Mouse (Mus musculus) midbrain, embryonic 10.5 days (tissue): ENCODE data around the gene Actg1. TPM values are rescaled to one million over a fixed set of nuclear protein-coding genes. Genes with fewer than 3 reads are reported as not detected.
A peak's percentile ranks its signal among the peaks of the same experiment; 100 is the strongest.

Experiments used
- DNase-seq: peaks from one replicate; pipeline ENCODE4 v3.0.0-alpha.2; 2017; ENCODE audit warnings: low spot score
- H3K27ac ChIP-seq: fragments of 300-500 bp; sonication (generic); replicated peaks from 2 replicates; pipeline ENCODE4 v1.5.1; 2016; ENCODE audit warnings: mild to moderate bottlenecking
- H3K27me3 ChIP-seq: fragments of 300-500 bp; sonication (generic); 2 replicates; pipeline ENCODE4 v1.6.1; 2016; ENCODE audit warnings: low read depth, mild to moderate bottlenecking; ENCODE audit not compliant: poor library complexity, severe bottlenecking
- H3K36me3 ChIP-seq: fragments of 300-500 bp; sonication (generic); 2 replicates; pipeline ENCODE4 v1.6.1; 2016; ENCODE audit warnings: mild to moderate bottlenecking, moderate library complexity
- H3K4me1 ChIP-seq: fragments of 300-500 bp; sonication (generic); 2 replicates; pipeline ENCODE4 v1.6.1; 2016
- H3K4me3 ChIP-seq: fragments of 300-500 bp; sonication (generic); 2 replicates; pipeline ENCODE4 v1.5.1; 2016; ENCODE audit warnings: mild to moderate bottlenecking, moderate library complexity
- H3K9me3 ChIP-seq: fragments of 300-500 bp; sonication (generic); replicated peaks from 2 replicates; pipeline ENCODE4 v1.6.1; 2016; ENCODE audit warnings: mild to moderate bottlenecking
- WGBS: fragments of 180-500 bp; shearing (Covaris S2); methylation state at CpG from one replicate; pipeline ENCODE4 v1.1.7; 2016; 5-methylcytosine and 5-hydroxymethylcytosine counted together
- polyA plus RNA-seq: library from polyadenylated mRNA; unstranded; fragments of >200 nt; fragmentation: Nextera tagmentation; extraction: Ambion mirVana; gene quantifications from 2 replicates; pipeline ENCODE4 v1.2.1, GENCODE M21; 2016

The Actg1 gene
- polyA plus RNA-seq, 1 experiment from 2014 or later, result 2,836 TPM

DNA sequence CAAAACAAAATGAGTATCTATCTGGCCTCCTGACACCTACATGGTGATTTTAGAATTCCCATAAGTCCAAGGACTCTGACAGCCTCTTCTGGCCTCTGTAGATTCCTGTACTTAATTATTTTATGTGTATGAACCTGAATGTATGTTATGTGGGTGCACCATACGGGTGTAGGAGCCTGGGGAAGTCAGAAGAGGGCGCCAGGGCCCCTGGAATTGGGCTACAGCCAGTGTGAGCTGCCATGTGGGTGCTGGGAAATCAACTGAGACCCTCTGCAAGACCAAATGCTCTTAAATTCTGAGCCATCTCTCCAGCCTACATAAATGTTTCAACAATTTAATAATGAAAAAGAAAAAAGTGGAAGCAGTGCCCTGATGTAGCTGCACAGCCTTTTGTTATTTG lies 10.9 kb downstream of the Actg1 start:
- Histone ChIP-seq H3K4me3 (no peak overlapping the region), H3K27ac (no peak overlapping the region), H3K4me1 (no peaks in the 10 kb centered on the region), H3K27me3 (no peaks in the 10 kb centered on the region), H3K36me3 (no peaks in the 10 kb centered on the region), H3K9me3 (peaks cover 5% of the 10 kb centered on the region; the same call in 1 of the 2 replicates)
- DNase-seq, result peak; percentile 10
- WGBS, result 42% methylated on average over 2 of the region's 2 CpGs

DNA sequence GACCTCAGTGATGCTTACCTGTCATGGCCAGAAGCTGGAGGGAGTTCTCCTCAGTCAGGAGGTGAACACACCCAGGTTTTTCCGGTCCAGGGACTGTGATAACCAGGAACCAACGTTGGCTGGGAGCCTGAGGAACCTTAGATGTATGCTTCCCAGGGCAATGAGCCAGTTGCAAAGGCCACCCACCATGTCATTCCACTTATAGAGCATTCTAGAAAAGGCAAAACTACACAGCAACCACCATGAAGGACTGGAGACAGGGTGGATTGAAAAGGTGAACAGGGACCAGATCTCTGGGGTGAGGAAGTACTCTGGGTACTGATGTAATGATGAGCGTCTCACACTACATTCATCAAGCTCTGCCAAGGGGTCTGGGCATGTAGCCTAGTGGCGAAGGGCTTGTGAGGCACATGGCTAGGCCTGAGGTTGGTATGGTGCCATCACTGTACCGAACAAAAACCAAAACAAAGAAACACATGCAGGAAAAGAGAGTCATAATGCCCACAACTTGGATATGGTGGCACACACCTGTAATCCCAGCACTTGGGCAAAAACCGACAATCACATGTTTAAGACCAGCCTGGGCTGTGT lies 12.8 kb downstream of the Actg1 start:
- H3K27me3 ChIP-seq, result no peaks in the 10 kb centered on the region
- peak; percentile 8 for DNase-seq
- peaks cover 15% of the 10 kb centered on the region; the same call in 1 of the 2 replicates for H3K9me3 ChIP-seq
- H3K36me3 ChIP-seq, result no peaks in the 10 kb centered on the region
- no peaks in the 10 kb centered on the region for H3K4me1 ChIP-seq
- WGBS, result 87% methylated on average over 6 of the region's 6 CpGs
- no peak overlapping the region for H3K27ac ChIP-seq
- H3K4me3 ChIP-seq, result no peak overlapping the region

DNA sequence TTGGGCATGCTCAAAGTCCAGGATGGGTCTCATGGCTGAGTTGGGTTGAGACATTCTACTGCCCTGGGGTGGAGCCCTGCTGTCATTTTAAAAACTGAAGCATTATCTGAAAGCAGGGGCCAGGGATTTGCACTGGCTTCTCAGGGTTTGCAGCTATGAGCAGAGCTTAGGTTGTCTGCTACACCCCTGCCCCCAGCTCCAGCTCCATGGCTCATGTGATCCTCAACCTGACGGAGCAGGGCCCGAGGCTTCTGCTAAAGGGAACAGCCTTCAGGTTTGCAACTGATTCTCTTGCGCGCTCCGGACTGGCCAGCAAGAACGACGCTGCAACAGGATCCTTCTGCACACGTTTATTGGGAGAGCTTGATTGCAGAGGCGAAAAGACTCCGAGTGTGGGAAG lies 28.2 kb downstream of the Actg1 start:
- H3K4me3 ChIP-seq, result no peak overlapping the region
- H3K27me3 ChIP-seq, result no peaks in the 10 kb centered on the region
- WGBS, result 97% methylated on average over 10 of the region's 10 CpGs
- H3K4me1 ChIP-seq, result peaks cover 25% of the 10 kb centered on the region
- no peak for DNase-seq
- H3K36me3 ChIP-seq, result no peaks in the 10 kb centered on the region
- H3K9me3 ChIP-seq, result 0 out of 2 replicates have a peak, but pooled peaks cover 4% of the 10 kb centered on the region
- H3K27ac ChIP-seq, result no peak overlapping the region

DNA sequence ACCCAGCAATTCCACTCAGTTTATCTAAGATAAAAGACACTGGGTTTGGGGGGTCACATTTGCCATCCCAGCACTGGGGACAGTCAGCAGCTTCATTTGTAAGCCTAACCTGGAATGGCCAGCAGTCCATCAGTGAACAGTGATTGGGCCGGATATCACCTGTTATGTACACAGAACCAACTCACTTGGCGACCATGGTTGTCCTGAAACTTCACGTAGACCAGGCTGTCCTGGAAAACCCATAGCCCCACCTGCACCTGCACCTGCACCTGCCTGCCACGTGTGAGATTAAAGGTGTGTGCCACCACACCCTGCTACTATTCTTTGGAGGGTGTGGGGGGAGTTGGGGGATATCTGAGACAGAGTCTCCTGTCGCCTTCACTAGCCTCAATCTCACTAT lies 29.0 kb downstream of the Actg1 start:
- H3K9me3 ChIP-seq, result 0 out of 2 replicates have a peak, but pooled peaks cover 4% of the 10 kb centered on the region
- peaks cover 34% of the 10 kb centered on the region for H3K4me1 ChIP-seq
- H3K4me3 ChIP-seq, result no peak overlapping the region
- peak; percentile 11 for DNase-seq
- no peaks in the 10 kb centered on the region for H3K27me3 ChIP-seq
- H3K27ac ChIP-seq, result no peak overlapping the region
- no peaks in the 10 kb centered on the region for H3K36me3 ChIP-seq
- 91% methylated on average over 5 of the region's 5 CpGs for WGBS

DNA sequence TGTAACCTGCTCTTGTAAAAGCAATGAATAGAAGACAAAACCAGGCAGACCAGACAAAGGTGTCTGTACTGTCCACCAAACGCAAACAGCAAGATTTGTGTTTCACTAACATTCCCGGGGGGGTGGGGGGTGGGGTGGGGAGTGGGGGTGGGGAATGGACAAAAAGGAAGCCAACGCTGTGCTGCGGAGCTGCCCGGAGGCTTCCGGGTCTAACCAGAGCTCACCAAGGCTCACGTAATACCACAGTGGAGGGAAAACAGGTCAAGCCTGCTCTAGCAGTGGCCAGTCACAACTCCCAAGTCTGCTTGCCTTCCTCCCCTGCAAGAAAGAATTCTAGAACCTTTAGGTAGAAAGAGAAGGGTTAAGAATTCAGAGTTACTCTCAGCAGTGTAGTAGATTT lies 30.9 kb downstream of the Actg1 start:
- peak; percentile 11 for DNase-seq
- Histone ChIP-seq H3K27ac (peak overlapping the region; percentile 96), H3K27me3 (no peaks in the 10 kb centered on the region), H3K4me1 (peaks cover 41% of the 10 kb centered on the region), H3K9me3 (0 out of 2 replicates have a peak, but pooled peaks cover 4% of the 10 kb centered on the region), H3K4me3 (peak overlapping the region; percentile 66), H3K36me3 (no peaks in the 10 kb centered on the region)
- 78% methylated on average over 7 of the region's 7 CpGs for WGBS

DNA sequence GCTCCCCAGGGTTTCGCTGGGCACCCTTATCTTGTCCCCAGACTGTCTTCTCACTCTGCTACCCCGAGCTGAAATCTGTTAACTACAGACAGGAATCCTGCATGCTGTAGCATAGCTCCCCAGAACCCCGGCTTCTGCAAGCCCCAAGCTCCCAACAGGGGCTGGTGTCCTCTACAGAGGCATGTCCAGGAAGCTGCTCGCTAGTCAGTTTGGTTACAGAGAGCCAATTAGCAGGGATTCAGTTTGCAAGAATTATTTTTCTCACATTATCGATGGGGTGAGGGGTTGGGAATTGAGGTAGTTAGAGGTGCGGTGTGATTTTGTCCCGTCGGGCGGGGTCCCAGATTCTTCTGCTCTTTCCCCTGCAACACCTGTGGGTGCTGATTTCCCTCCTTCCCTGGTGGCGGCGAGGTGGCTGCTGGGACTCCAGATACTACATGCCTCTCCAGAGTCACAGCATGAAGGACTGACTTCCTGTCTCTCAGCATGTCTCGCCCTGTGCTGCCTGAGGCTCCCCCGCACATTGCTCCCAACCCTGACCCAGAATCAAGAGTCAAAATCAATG lies 31.6 kb downstream of the Actg1 start:
- H3K27ac ChIP-seq, result peak overlapping the region; percentile 96
- peaks cover 47% of the 10 kb centered on the region for H3K4me1 ChIP-seq
- H3K27me3 ChIP-seq, result no peaks in the 10 kb centered on the region
- H3K9me3 ChIP-seq, result 0 out of 2 replicates have a peak, but pooled peaks cover 4% of the 10 kb centered on the region
- 31% methylated on average over 13 of the region's 13 CpGs for WGBS
- peak overlapping the region; percentile 66 for H3K4me3 ChIP-seq
- H3K36me3 ChIP-seq, result no peaks in the 10 kb centered on the region
- DNase-seq, result peak; percentile 27

DNA sequence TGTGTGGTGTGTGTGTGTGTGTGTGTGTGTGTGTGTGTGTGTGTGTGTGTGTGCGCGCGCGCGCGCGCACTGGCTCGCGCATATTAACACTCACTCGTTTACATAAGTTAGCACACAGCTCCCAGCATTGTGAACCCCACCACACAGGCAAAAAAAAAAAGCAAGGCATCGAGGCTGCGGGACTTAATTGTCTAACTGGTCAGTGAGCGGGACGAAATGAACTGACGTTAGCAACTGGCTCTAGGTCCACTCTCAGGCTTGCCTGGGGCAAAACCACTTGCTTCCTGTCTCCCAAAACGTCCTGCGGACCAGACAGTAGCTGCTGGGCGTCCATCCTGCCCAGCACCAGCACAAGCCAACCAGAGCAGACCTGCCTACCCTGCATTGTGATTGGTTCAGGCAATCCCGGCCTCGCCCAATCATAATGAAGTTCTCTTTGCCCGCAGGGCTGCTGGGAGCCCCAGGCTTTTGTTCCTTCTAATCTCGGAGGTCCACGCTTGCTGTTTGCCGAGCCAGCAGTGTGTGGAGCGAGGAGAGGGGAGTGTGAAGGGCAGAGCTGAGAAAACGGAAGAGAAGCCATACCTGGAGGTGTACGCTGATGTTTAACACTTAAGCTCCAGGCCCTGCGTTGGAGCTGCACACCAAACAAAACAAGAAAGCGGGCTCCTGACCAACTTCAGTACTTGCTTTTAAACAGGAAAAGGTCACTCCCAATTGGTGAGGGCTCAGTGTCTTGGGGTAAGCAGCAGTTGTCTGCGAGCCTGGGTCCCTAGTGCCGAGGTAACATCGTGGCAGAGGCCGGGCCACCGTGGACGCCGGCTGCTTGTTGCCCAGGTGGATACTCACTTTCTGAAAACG lies 32.3 kb downstream of the Actg1 start:
- peak; percentile 94 for DNase-seq
- Histone ChIP-seq H3K4me3 (peak overlapping the region; percentile 66), H3K27ac (peak overlapping the region; percentile 96), H3K36me3 (no peaks in the 10 kb centered on the region), H3K4me1 (peaks cover 54% of the 10 kb centered on the region), H3K27me3 (no peaks in the 10 kb centered on the region), H3K9me3 (0 out of 2 replicates have a peak, but pooled peaks cover 4% of the 10 kb centered on the region)
- 10% methylated on average over 37 of the region's 37 CpGs for WGBS

DNA sequence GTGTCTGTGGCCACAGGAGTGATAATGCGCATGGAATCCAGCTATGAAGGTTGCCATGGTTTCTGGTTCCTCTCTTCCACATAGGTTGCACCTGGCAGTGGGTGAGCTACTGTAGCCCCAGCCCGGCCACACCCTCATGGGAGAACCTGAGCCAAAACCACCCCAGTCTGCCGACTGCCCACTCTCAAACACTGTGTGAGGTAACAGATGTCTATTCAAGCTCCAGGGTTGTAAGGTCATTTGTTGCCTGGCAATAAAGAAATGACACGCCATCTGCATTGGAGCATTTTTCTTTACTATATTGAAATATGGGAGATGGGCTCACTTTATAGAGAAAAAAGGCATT lies 33.0 kb downstream of the Actg1 start:
- no peaks in the 10 kb centered on the region for H3K27me3 ChIP-seq
- peaks cover 61% of the 10 kb centered on the region for H3K4me1 ChIP-seq

DNA sequence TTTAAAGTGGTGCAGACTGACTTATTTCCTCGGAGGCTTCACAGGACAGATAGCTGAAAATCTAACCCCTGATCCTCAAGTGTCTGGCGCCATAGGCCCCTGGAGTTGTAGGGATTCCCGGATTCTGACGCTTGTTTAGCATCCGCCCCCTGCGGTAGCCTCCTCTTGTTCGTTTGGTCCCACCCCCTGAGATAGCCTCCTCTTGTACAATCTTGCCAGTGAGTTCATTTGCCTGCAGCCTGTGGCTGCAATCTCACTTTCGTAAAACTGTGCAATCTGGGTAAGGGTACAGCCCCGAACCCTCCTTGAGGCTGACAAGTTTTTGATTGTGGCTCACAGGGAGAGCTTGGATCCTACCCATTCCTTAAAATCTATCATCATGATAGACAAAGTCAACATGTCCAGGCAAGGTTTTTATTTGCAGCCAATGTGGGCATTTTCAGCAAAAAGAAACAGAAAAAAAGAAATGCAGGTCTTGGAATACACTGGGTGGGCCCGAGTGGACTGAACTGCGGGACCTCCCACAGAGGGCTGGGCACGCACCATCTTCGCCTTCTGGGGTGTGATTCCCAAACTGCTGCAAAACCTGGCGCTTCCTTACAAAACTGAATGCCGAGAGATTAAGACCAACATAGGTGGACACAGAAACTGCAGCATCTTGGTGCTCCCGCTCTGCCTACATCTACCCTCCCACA lies 33.5 kb downstream of the Actg1 start:
- H3K4me3 ChIP-seq, result peak overlapping the region; percentile 66
- WGBS, result 37% methylated on average over 16 of the region's 16 CpGs
- H3K9me3 ChIP-seq, result no peaks in the 10 kb centered on the region
- H3K27ac ChIP-seq, result peak overlapping the region; percentile 96
- H3K27me3 ChIP-seq, result no peaks in the 10 kb centered on the region
- DNase-seq, result peak; percentile 9
- peaks cover 63% of the 10 kb centered on the region for H3K4me1 ChIP-seq
- H3K36me3 ChIP-seq, result no peaks in the 10 kb centered on the region

More for the DNA sequence above, 33.0 kb downstream of the Actg1 start:
- H3K4me3 ChIP-seq, result peak overlapping the region; percentile 66
- DNase-seq, result peak; percentile 28
- no peaks in the 10 kb centered on the region for H3K36me3 ChIP-seq
- WGBS, result 40% methylated on average over 4 of the region's 4 CpGs
- H3K27ac ChIP-seq, result peak overlapping the region; percentile 96
- H3K9me3 ChIP-seq, result 0 out of 2 replicates have a peak, but pooled peaks cover 4% of the 10 kb centered on the region

DNA sequence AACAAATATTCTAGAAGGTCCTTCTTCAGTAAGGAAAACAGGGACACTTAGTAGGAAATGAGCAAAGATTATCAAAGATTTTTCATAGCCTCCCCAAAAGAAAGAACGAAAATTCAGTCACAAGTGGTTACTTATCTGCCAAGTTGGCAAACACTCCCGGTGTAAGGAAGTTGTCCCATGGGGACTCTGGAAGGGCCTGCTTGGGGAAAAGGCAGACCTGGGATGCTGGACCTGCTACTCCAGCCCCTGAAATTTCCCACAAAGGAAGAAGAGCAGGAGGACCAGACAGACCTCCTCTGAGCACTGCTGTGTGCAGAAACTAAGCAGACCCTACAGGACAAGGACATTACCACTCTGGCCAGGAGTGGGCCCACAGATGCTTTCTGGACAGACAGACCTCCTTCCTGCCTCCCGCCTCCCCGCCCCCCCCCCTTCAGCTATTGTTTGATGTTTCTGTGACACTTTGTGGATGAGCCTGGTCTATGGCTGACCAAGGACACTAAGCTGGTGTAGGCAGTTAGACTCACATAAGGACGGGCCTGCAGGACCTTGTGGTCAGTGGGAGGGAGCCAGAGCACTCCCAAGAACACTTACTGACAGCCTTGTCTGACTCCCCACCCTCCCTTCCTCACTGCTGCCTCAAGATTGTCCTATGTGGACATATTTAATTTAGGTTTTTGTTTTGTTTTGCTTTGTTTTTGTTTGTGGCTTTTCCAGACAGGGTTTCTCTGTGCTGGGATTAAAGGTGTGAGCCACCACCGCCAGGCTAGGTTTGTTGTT lies 34.2 kb downstream of the Actg1 start:
- H3K4me1 ChIP-seq, result peaks cover 63% of the 10 kb centered on the region
- H3K27ac ChIP-seq, result peak overlapping the region; percentile 96
- no peaks in the 10 kb centered on the region for H3K36me3 ChIP-seq
- 0 out of 2 replicates have a peak overlapping the region, but pooled peaks have one; percentile 66 for H3K4me3 ChIP-seq
- peak; percentile 12 for DNase-seq
- WGBS, result 49% methylated on average over 6 of the region's 6 CpGs
- H3K9me3 ChIP-seq, result no peaks in the 10 kb centered on the region
- peaks cover 3% of the 10 kb centered on the region; the same call in 1 of the 2 replicates for H3K27me3 ChIP-seq

DNA sequence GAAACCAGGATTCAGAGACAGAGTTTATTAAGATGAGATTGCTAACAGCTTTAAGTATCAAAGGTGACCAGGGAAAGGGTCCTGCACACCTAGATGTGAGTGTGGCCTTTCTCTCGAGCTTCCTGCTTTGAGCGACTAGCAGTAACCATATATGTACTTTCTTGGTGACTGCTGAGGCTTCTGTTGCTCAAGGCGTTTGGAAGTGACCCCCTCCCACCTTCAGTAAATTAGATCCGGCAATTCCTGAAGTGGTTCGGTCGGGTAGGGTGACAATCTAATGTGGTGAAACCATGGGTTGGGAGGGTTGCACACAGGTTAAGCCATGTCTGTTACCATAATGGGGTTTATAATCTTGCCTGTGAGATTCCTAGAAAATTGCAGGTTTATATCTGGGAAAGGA lies 36.3 kb downstream of the Actg1 start:
- peak; percentile 10 for DNase-seq
- Histone ChIP-seq H3K4me3 (0 out of 2 replicates have a peak overlapping the region, but pooled peaks have one; percentile 57), H3K27me3 (peaks cover 11% of the 10 kb centered on the region; the same call in 1 of the 2 replicates), H3K27ac (peak overlapping the region; percentile 96), H3K4me1 (peaks cover 74% of the 10 kb centered on the region), H3K9me3 (no peaks in the 10 kb centered on the region), H3K36me3 (no peaks in the 10 kb centered on the region)
- 76% methylated on average over 6 of the region's 6 CpGs for WGBS

DNA sequence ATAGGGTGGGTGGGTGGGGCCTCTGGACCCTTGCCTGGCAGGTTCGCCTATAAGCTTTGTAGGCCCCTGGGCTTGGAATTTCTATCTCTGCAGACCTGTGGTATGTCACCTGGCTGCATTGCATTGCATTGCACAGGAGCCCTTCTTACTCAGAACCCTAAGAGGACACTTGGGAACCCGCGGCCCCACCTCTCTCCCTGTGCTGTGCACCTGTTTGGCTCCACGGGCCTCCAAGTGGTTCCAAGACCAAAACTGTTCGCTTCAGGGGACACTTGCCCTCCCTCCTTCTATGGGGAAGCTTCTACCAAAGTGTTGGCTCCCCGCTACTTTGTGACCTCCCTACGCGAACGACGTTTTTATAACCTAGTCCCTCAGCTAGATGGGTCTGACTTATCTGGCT lies 36.8 kb downstream of the Actg1 start:
- H3K4me1 ChIP-seq, result peaks cover 74% of the 10 kb centered on the region
- peaks cover 16% of the 10 kb centered on the region for H3K27me3 ChIP-seq
- peak overlapping the region; percentile 96 for H3K27ac ChIP-seq
- WGBS, result 45% methylated on average over 10 of the region's 10 CpGs
- H3K36me3 ChIP-seq, result no peaks in the 10 kb centered on the region
- no peak for DNase-seq
- H3K9me3 ChIP-seq, result no peaks in the 10 kb centered on the region
- peak overlapping the region; percentile 57 for H3K4me3 ChIP-seq
